ENCODE assay signal across 15 mouse cellular contexts in the genomic region with DNA sequence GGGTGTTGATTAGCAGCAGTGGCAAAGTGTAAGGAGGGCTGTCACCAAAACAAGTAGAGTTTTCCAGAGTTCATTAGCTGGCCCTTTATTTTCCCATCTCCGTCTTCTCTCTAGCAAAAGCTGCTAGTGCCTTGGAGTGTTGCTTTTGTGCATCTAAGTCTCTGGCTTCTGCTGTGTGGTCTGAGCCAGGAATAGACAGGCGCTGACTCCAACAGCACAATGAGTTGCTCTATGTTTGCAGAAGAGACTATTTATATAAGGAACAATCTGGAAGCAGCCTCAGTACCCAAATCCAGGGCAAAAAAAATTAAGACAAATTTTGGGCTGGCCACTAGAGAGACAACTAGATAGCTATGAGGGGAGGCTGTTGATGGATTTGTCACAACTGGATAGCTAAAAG. TPM values are rescaled to one million over a fixed set of nuclear protein-coding genes. Genes with fewer than 3 reads are reported as not detected.
A peak's percentile ranks its signal among the peaks of the same experiment; 100 is the strongest.
DNase-seq lines count a peak whose midpoint lies in the region; TF ChIP-seq lines count a peak whose summit lies in the region.
"Had no signal": no experiment of that assay in that cellular context is flagged by ENCODE, and none has a peak within 500 bp of the region (broad histone marks: within the 10 kb centered on the region; RNA-seq: fewer than 3 reads in every experiment).

No protein-coding gene starts in this region.

- no peaks in the 10 kb centered on the region for H3K4me1 ChIP-seq in lung, adult 2 months (ENCODE audit: control insufficient read depth, insufficient read depth, low read length)
- H3K4me1 ChIP-seq in limb, embryonic 10.5 days: no peaks in the 10 kb centered on the region
- H3K4me1 ChIP-seq: embryonic facial prominence, embryonic 12.5 days; lung, embryonic 15.5 days had no signal

- H3K27ac ChIP-seq in limb, embryonic 10.5 days: no peak overlapping the region
- H3K27ac ChIP-seq: embryonic facial prominence, embryonic 12.5 days; heart, adult 2 months; hindbrain, embryonic 14.5 days; lung, embryonic 15.5 days had no signal

- no peak for TF ChIP-seq POLR2A in lung, adult 2 months (IDR thresholded peaks at IDR 0.05; ENCODE audit: borderline replicate concordance, extremely low read depth, low read depth, low read length)

- peak; percentile 58 to 67 for DNase-seq in frontal cortex, adult 2 months (ENCODE audit: extremely low spot score in 1 of 2, low spot score in 1 of 2)
- DNase-seq in frontal cortex, postnatal 10 days (ENCODE audit: low spot score in 2 of 2): no peak
- peak; percentile 40 to 64 for DNase-seq in right cerebral cortex, adult 2 months (ENCODE audit: low spot score in 2 of 2)
- DNase-seq in right cerebral cortex, postnatal 4 days: no peak
- peak; percentile 59 to 85 for DNase-seq in left cerebral cortex, postnatal 25 days (ENCODE audit: low spot score in 2 of 2)
- no peak for DNase-seq in lung, adult 2 months
- no peak for DNase-seq in limb, embryonic 10.5 days (ENCODE audit: low spot score)
- DNase-seq: cerebellum, postnatal 10 days; heart, adult 2 months; kidney, postnatal 10 days; retina, postnatal 1 day had no signal

- H3K9me3 ChIP-seq in limb, embryonic 10.5 days (replicated peaks): no peaks in the 10 kb centered on the region
- H3K9me3 ChIP-seq: embryonic facial prominence, embryonic 12.5 days; lung, embryonic 15.5 days; megakaryocyte, embryonic 14.5 days had no signal

- 68% methylated on average over 2 of the region's 2 CpGs for WGBS in lung, adult 2 months
- WGBS in limb, embryonic 10.5 days: 95% methylated on average over 2 of the region's 2 CpGs

- no peaks in the 10 kb centered on the region for H3K27me3 ChIP-seq in limb, embryonic 10.5 days (ENCODE audit: low read depth, poor library complexity, severe bottlenecking)
- H3K27me3 ChIP-seq: embryonic facial prominence, embryonic 12.5 days; lung, embryonic 15.5 days; megakaryocyte, embryonic 14.5 days had no signal

- intact Hi-C loops in left cerebral cortex, postnatal 25 days (cut with DNase I): no loop called here

- peaks cover 72% of the 10 kb centered on the region for H3K36me3 ChIP-seq in limb, embryonic 10.5 days

- TF ChIP-seq CTCF in lung, adult 2 months (IDR thresholded peaks at IDR 0.05; ENCODE audit: insufficient read depth, low read length): no peak

- H3K4me3 ChIP-seq in lung, adult 2 months (replicated peaks; ENCODE audit: extremely low read depth, low read depth, low read length): no peak overlapping the region
- no peak overlapping the region for H3K4me3 ChIP-seq in limb, embryonic 10.5 days
- H3K4me3 ChIP-seq: embryonic facial prominence, embryonic 12.5 days; heart, adult 2 months; lung, embryonic 15.5 days; megakaryocyte, embryonic 14.5 days had no signal

RNA-seq across cellular contexts. Expression of a gene that starts 45.4 kb away (rescaled TPM):
- polyA plus RNA-seq in frontal cortex, adult 2 months (2012; rRNA removed): 29.7 and 34.2 TPM in 2 replicates
- total RNA-seq in left cerebral cortex, postnatal 25 days (2021): 10 to 100 TPM; 68.3 to 76.5 TPM
- 15.8 and 19.9 TPM in 2 replicates for polyA plus RNA-seq in lung, adult 2 months (2012; rRNA removed)
- polyA plus RNA-seq in limb, embryonic 10.5 days (2016; fragmentation: Nextera tagmentation; extraction: Ambion mirVana): 68.1 and 75.5 TPM in 2 replicates

Comparison
In these comparisons a context has a peak if more than half of its experiments do, and no peak if none do; other contexts are left out.
1. DNase-seq: peak in frontal cortex, adult 2 months (2 of 2), right cerebral cortex, adult 2 months (2 of 2) and left cerebral cortex, postnatal 25 days (2 of 2); none in frontal cortex, postnatal 10 days (0 of 2), right cerebral cortex, postnatal 4 days (single experiment), lung, adult 2 months (single experiment) and limb, embryonic 10.5 days (single experiment).